Mouse (Mus musculus) midbrain, embryonic 10.5 days (tissue): Measurements from ENCODE around the gene Gjd3. TPM values are rescaled to one million over a fixed set of nuclear protein-coding genes. Genes with fewer than 3 reads are reported as not detected.

Experiments
- DNase-seq: peaks from one replicate; pipeline ENCODE4 v3.0.0-alpha.2; 2017; ENCODE audit warnings: low spot score
- H3K27ac ChIP-seq: fragments of 300-500 bp; sonication (generic); replicated peaks from 2 replicates; pipeline ENCODE4 v1.5.1; 2016; ENCODE audit warnings: mild to moderate bottlenecking
- H3K27me3 ChIP-seq: fragments of 300-500 bp; sonication (generic); 2 replicates; pipeline ENCODE4 v1.6.1; 2016; ENCODE audit warnings: low read depth, mild to moderate bottlenecking; ENCODE audit not compliant: poor library complexity, severe bottlenecking
- H3K36me3 ChIP-seq: fragments of 300-500 bp; sonication (generic); 2 replicates; pipeline ENCODE4 v1.6.1; 2016; ENCODE audit warnings: mild to moderate bottlenecking, moderate library complexity
- H3K4me1 ChIP-seq: fragments of 300-500 bp; sonication (generic); 2 replicates; pipeline ENCODE4 v1.6.1; 2016
- H3K4me3 ChIP-seq: fragments of 300-500 bp; sonication (generic); 2 replicates; pipeline ENCODE4 v1.5.1; 2016; ENCODE audit warnings: mild to moderate bottlenecking, moderate library complexity
- H3K9me3 ChIP-seq: fragments of 300-500 bp; sonication (generic); replicated peaks from 2 replicates; pipeline ENCODE4 v1.6.1; 2016; ENCODE audit warnings: mild to moderate bottlenecking
- WGBS: fragments of 180-500 bp; shearing (Covaris S2); methylation state at CpG from one replicate; pipeline ENCODE4 v1.1.7; 2016; 5-methylcytosine and 5-hydroxymethylcytosine counted together
- polyA plus RNA-seq: library from polyadenylated mRNA; unstranded; fragments of >200 nt; fragmentation: Nextera tagmentation; extraction: Ambion mirVana; gene quantifications from 2 replicates; pipeline ENCODE4 v1.2.1, GENCODE M21; 2016

Gene Gjd3
- polyA plus RNA-seq, 1 experiment from 2014 or later: not detected

DNA sequence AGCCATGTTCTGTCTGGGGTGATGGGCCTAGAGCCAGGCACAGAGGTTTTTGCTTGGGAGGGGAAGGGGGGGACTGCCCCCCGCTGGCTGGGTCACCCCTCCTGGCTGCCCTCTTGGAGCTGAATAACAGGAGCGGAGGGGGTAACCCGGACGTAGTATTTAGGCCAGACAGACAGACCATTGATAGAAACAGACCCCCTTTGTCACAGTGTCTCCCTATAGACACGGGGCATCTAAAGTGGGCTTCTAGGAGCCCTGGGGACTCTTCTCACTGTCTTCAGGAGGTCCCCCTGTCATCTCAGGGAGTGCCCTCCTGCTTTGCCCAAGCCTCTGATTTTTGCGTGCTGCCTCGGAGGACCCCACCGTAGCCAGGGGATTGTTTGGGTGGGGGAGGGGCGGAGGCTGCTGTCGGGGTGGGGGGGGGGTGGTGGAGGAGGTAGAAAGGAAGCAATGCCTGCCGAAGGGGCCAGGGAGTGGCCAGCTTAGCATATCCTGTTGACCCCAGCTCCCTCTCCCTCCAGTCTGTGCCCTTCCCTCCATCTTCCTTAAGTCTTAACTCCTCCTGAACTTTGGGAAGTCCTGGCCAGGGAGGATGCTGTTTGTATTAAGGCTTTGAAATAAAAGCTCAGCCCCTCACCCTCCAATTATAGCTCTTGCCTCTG, 17.3 kb downstream of the Gjd3 start:
- H3K4me3 ChIP-seq: peak overlapping the region; percentile 74
- H3K27me3 ChIP-seq: peaks cover 68% of the 10 kb centered on the region
- H3K4me1 ChIP-seq: peaks cover 100% of the 10 kb centered on the region
- H3K9me3 ChIP-seq: no peaks in the 10 kb centered on the region
- no peak for DNase-seq
- WGBS: 5% methylated on average over 11 of the region's 11 CpGs
- peaks cover 20% of the 10 kb centered on the region for H3K36me3 ChIP-seq
- H3K27ac ChIP-seq: peak overlapping the region; percentile 85

DNA sequence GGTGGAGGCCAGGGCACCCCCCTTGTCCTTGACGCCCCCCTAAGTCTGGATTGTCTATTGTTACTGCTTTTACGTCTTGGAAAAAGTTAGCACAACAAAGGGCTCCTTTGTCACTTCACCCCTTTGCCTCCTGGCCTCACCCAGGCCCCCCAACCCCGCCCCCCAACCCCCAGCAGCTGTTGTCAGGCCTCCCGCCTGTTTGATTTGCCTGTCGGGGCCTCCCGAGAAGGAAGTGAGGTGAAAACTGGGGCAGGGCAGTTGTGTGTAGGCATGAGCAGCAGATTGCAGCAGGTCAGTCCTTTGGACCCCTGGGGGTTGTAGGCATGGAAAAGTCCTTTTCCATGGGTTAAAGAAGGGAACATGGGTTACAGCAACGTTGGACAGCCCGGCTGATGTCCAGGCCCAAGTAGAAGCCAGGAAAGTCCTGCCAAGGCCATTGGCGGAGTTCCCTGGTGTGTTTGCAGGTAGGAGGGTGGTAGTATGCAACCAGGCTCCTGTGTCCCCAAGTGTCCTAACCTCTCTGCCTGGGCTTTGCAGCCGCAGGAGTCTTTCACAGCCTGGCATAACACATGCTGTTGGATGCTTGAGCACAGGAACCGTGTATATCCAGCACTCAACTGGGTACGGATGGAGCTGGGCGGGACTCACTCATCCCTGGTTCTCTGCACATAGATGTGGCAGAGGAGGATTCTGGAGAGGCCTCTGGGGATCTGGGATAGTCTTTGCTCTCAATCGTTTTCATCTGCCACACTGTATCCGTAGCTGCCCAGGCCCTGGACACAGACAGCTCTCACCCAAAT, 18.0 kb downstream of the Gjd3 start:
- H3K9me3 ChIP-seq: no peaks in the 10 kb centered on the region
- peaks cover 14% of the 10 kb centered on the region; the same call in 1 of the 2 replicates for H3K36me3 ChIP-seq
- peaks cover 62% of the 10 kb centered on the region for H3K27me3 ChIP-seq
- 18% methylated on average over 15 of the region's 15 CpGs for WGBS
- peak overlapping the region; percentile 85 for H3K27ac ChIP-seq
- H3K4me1 ChIP-seq: peaks cover 100% of the 10 kb centered on the region
- H3K4me3 ChIP-seq: peak overlapping the region; percentile 74
- peak; percentile 38 for DNase-seq

DNA sequence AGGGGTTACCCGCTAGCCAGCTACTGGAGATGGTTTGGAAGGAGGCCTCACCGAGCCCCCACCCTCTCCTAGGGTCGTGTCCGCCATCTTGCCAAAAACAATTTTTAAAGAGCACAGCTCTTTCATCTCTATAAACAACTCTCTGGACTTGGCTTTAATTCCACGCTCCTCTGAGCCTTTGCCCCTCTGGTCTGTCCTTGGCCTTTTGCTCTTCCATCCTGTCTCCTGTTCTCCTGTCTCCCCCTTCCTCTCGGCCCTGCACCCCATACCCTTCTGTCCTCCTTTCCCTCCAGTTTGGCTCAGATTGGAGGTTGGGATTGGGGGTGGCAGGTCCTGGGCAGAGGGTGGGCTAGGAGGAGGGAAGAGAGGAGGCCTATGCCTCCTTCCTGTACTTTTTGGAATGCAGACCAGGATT, 18.6 kb downstream of the Gjd3 start:
- no peaks in the 10 kb centered on the region for H3K9me3 ChIP-seq
- peaks cover 100% of the 10 kb centered on the region for H3K4me1 ChIP-seq
- H3K4me3 ChIP-seq: peak overlapping the region; percentile 74
- peak overlapping the region; percentile 85 for H3K27ac ChIP-seq
- DNase-seq: no peak
- H3K27me3 ChIP-seq: peaks cover 58% of the 10 kb centered on the region
- WGBS: 17% methylated on average over 6 of the region's 6 CpGs
- H3K36me3 ChIP-seq: peaks cover 14% of the 10 kb centered on the region; the same call in 1 of the 2 replicates

DNA sequence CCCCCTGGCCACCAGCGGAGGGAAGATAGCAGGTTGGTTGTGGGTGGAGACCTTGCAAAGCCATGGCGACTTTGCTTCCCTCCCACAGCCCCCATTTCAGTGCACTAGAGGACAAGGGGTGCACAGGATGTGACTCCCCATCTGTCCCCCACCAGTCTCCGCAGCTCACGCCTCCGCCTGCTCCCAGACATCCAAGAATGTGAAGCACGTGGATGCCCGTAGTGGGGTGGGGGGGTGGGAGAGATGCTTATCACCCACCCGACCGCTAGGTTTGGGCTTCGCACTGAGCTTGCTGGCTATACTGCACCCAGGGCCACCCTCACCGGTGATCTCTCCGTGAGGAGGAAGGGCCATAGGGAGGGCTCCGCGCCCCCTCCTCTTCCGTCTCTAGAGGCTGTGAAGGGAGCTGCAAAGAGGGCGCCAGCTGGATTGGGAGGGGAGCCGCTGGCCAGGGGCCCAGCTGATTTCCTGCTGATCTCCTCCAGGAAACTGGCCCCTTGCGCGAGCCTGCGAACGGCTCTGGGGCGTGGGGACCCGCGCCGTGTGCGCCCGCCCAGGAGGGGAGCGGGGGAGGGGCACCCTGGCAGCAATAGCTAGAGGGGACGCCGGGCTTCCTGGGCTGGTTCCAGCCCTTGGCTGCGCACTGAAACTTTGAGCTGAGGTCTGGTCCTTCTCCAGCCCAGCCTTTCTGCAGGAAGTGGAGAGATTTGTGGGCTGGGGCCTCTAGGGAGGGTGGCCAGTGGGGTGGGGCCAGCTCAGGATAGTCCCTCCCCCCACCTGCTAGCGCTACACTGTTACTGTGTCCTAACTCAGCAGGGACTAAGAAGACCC, 19.4 kb downstream of the Gjd3 start:
- H3K27ac ChIP-seq: peak overlapping the region; percentile 85
- H3K9me3 ChIP-seq: no peaks in the 10 kb centered on the region
- DNase-seq: peak; percentile 48
- WGBS: 2% methylated on average over 32 of the region's 32 CpGs
- H3K36me3 ChIP-seq: peaks cover 14% of the 10 kb centered on the region; the same call in 1 of the 2 replicates
- peaks cover 58% of the 10 kb centered on the region for H3K27me3 ChIP-seq
- peaks cover 98% of the 10 kb centered on the region for H3K4me1 ChIP-seq
- peak overlapping the region; percentile 74 for H3K4me3 ChIP-seq

DNA sequence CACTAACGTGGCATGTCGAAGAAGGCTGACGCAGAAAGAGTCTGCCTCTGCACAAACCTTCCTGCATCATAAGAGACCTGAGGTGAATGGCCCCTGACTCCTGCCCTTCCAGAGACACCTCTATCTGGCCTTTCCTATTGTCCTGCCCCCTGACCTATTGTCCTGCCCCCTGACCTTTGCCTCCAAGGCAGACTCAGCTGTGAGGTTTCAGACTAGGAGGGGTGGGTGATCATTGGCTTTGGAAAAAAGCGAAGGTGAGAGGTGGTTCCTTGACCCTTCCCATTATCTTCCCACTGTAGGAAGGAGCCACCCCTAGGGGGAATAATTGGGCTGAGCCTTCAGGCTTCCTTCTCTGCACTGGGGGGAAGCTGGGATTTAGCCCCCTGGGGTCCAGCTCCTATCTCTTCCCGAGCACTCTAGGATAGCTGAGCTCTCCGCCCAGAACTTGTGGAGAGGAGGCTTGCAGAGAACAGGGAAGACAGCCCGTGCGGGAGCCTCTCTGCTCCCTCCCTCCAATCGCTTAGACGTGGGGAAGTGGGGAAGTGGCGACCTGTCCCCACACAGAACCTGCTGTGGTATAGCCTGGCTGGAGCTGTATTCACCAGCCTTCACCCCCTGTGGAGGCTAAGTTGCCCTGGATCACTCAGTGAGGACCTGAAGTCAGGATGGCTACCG, 20.3 kb downstream of the Gjd3 start:
- no peak for DNase-seq
- Histone ChIP-seq H3K4me3 (peak overlapping the region; percentile 74), H3K27me3 (peaks cover 55% of the 10 kb centered on the region), H3K4me1 (peaks cover 90% of the 10 kb centered on the region), H3K9me3 (no peaks in the 10 kb centered on the region), H3K27ac (peak overlapping the region; percentile 85), H3K36me3 (peaks cover 7% of the 10 kb centered on the region; the same call in 1 of the 2 replicates)
- 4% methylated on average over 12 of the region's 12 CpGs for WGBS

DNA sequence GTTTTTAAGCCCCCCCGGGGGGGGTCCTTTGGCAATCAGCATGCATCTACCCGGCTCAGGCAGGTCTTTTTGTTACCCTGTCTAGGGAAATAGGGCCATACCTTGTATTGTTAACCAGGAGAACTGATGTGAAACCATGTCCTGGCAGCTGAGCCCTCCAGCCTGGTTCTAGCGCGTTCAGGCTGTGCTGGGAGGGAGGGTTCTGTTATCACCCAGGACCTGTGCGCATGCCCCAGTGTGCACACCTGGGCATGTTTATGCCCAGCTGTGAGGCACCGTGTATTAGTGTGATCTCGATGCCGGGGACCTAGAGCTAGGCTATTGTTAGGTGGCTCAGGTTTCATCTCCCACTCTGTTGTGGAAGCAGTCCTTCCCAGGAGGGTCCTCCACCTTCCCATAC, 21.1 kb downstream of the Gjd3 start:
- H3K4me1 ChIP-seq: peaks cover 82% of the 10 kb centered on the region
- DNase-seq: no peak
- peak overlapping the region; percentile 74 for H3K4me3 ChIP-seq
- H3K9me3 ChIP-seq: no peaks in the 10 kb centered on the region
- H3K27ac ChIP-seq: no peak overlapping the region; the same call in 1 of the 2 replicates
- peaks cover 4% of the 10 kb centered on the region; the same call in 1 of the 2 replicates for H3K36me3 ChIP-seq
- H3K27me3 ChIP-seq: peaks cover 50% of the 10 kb centered on the region
- WGBS: 8% methylated on average over 8 of the region's 8 CpGs

DNA sequence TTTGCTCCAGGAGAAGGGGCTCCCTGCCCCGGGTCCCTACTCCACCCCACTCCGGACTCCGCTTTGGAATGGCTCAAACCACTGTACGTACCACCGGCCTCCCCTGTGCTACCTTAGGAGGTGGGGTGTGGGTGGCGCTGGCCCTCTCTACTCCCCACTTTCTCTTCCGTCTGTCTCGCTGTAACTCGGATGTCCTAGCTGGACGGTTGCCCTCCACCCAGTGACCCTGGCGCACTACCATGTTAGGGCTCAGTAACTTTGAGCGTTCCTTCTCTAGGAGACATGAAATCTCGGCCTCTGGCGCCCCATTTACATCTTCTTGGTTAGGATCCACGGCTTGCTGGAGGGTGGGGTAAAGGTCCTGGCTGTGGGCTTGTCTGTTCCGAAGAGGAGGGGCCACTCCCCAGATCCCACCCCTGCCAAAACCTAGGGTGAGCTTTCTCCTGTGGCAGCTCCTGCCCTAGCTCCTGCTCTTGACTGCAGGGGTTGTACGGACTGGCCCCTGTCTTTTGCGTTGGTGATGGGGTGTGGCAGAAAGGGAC, 21.7 kb downstream of the Gjd3 start:
- H3K4me1 ChIP-seq: peaks cover 79% of the 10 kb centered on the region
- H3K4me3 ChIP-seq: peak overlapping the region; percentile 74
- DNase-seq: no peak
- peak overlapping the region; percentile 81 for H3K27ac ChIP-seq
- peaks cover 44% of the 10 kb centered on the region for H3K27me3 ChIP-seq
- H3K36me3 ChIP-seq: no peaks in the 10 kb centered on the region
- WGBS: 3% methylated on average over 18 of the region's 18 CpGs
- no peaks in the 10 kb centered on the region for H3K9me3 ChIP-seq

DNA sequence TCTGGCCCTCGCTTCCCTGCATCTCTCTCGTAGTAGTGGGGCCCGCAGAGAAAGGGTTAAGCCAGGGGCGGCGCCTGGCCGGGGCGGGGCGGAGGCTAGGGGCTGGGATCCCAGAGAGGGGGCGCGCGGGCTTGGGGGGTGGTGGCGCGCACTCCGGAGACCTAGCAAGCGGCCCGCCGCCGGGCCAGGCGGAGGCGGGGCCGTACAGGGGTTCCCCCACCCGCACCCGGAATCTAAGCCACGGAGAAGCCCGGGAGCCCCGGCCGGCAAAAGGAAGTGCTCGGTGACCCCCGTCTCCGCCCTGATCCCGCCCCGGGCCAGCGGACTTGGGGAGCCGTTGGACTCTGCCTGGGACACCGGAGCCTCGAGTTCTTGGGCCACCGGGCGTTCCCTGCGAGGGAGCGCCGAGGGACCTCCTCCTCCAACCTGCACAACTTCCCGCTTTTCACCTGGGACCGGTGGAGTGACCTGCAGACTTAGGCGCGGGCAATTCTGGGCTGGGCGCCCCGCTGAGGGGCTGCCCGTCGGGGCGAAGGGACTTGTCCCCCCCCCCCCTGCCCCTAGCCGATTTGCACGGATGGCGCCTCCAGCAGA, 22.4 kb downstream of the Gjd3 start:
- H3K27ac ChIP-seq: peak overlapping the region; percentile 81
- WGBS: under 1% methylated on average over 53 of the region's 53 CpGs
- DNase-seq: peak; percentile 79

DNA sequence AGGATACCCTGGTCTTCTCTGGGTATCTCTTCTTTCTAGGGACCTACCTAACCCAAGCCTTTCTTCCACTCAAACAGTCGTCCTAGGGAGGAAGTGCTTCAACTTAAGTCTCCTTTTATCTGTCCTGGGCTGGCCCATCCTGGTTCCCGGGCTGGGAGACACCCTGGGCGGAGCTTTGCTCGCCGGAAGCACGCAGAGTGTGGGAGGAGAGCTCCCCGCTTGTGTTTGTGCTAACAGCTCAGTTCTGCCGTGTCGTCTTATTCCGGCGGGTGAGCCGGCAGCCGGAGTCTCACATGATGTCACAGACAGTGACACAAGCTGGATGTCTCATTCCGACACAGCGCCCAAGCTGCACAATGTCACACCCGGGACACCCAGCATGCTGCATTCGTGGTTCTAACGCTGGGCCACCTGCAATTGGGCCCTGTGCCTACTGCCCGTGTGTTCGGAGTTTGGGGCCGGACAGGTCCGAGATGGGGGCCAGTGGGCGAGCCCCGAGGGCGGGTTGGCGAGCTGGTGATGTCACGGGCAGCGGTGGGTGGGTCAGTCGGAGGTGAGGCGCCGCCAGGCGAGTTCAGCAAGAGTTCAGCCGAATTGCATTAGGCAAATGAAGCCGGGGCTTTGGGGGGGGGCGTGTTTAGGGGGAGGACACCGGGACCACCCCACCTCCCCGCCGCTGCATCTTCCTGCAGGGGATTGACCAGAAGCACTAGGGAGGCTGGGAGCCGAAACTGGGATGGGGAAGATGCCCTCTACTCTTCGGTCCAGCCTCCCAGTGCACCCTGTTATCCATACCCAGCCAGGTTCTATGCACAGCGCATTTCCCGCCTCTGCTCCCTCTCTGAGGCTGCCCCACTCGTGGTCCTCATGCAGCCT, 23.1 kb downstream of the Gjd3 start:
- Histone ChIP-seq H3K27me3 (peaks cover 36% of the 10 kb centered on the region), H3K27ac (peak overlapping the region; percentile 81), H3K4me1 (peaks cover 79% of the 10 kb centered on the region), H3K9me3 (no peaks in the 10 kb centered on the region), H3K4me3 (peak overlapping the region; percentile 74), H3K36me3 (no peaks in the 10 kb centered on the region)
- DNase-seq: peak; percentile 75
- WGBS: under 1% methylated on average over 43 of the region's 43 CpGs

More for the DNA sequence above, 22.4 kb downstream of the Gjd3 start:
- Histone ChIP-seq H3K27me3 (peaks cover 44% of the 10 kb centered on the region), H3K9me3 (no peaks in the 10 kb centered on the region), H3K4me3 (peak overlapping the region; percentile 74), H3K4me1 (peaks cover 79% of the 10 kb centered on the region), H3K36me3 (no peaks in the 10 kb centered on the region)

DNA sequence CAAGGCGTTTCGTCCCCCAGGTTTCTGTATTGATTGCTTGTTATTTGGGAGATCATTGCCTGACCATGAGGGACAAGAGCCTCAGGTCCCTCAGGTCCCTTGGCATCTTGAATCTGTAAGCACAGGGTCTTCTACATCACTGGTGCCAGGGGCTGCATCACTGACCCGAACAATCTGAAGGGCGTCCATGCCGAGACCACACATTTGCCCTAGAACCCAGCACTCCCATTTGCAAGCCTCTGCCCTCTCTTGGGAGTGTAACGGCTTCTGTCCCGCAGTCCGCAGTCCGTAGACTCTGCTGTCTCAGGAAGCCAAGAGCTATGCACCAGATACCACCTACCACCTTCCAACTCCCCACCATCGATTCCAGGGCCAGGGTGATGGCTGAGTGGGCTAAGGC, 26.5 kb downstream of the Gjd3 start:
- Histone ChIP-seq H3K4me1 (peaks cover 73% of the 10 kb centered on the region), H3K27me3 (peaks cover 9% of the 10 kb centered on the region), H3K4me3 (no peak overlapping the region), H3K9me3 (no peaks in the 10 kb centered on the region), H3K36me3 (peaks cover 6% of the 10 kb centered on the region; the same call in 1 of the 2 replicates), H3K27ac (no peak overlapping the region)
- WGBS: 84% methylated on average over 10 of the region's 10 CpGs
- DNase-seq: no peak
